Mouse (Mus musculus) liver, embryonic 14.5 days (tissue): ENCODE measurements around the gene Spef1.

ENCODE experiments used
- CTCF ChIP-seq: IDR thresholded peaks from 2 replicates; pipeline ENCODE4 v1.5.1; 2016; ENCODE audit warnings: antibody characterized with exemption, low read depth, control low read depth
- EP300 ChIP-seq: IDR thresholded peaks from 2 replicates; pipeline ENCODE4 v1.6.1; 2016; ENCODE audit warnings: antibody characterized with exemption, low read depth

DNA sequence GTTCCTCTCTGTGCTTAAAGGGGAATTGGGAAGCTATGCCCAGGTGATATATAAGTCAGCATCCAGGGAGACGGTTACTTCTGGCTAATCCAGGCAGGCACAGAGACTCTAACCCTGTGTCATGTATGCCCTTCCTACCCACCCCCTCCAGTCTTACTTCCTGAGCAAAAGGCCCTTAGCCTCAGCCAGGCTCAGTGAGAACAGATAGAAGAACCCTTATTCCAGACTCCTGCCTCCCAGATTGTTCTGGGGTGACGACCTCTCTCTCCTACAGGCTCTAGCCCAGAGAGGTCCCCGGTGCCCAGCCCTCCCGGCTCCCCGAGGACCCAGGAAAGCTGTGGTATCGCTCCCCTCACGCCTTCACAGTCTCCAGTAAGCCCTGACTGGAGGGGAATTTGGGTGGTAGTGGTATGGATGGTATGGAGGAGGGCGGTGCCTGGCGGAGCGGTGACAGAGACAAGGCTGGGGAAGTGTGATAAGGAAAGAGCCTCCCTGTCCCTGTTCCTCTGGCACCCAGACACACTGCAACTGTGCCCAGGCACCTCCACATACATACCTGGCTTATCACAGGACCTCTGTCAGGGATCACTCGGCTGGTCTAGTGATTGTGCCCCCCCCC is 51.5 kb downstream of the Spef1 start:
- TF ChIP-seq CTCF (no peak), EP300 (peak; percentile 89)
